Mouse (Mus musculus): ENCODE results near the gene Terf2. TPM values are rescaled to one million over a fixed set of nuclear protein-coding genes. Genes with fewer than 3 reads are reported as not detected.
"Not testable (repeated sequence)": the region's sequence is repeated elsewhere in the genome, so short reads cannot be mapped to it uniquely, and the experiment has no call there.

Gene Terf2
- total RNA-seq, 2 experiments from 2014 or later, result 38.2 to 39.6 TPM

GRCm38 (mm10) chr8:107117019-107117418, 20.7 kb upstream of the Terf2 start:
- intact Hi-C loops (cut with DNase I), result loop anchor here (10.0 kb wide), 1 partner anchor 88 kb away; no protein-coding TSS in a partner anchor

GRCm38 (mm10) chr8:107116023-107116422, 19.7 kb upstream of the Terf2 start:
- intact Hi-C loops (cut with DNase I), result loop anchor here (10.0 kb wide), 1 partner anchor 89 kb away; no protein-coding TSS in a partner anchor
- peak; percentile 77 to 79 for DNase-seq (ENCODE audit: extremely low spot score in 1 of 2, low spot score in 2 of 2)

More at GRCm38 (mm10) chr8:107117019-107117418, 20.7 kb upstream of the Terf2 start:
- DNase-seq (ENCODE audit: extremely low spot score in 1 of 2, low spot score in 2 of 2), result peak in 1 of 2 experiments; percentile 36

- intact Hi-C loops (cut with DNase I), result loop anchor here (2.0 to 10.0 kb wide), 2 partner anchors 90 to 210 kb away; no protein-coding TSS in a partner anchor
- DNase-seq (ENCODE audit: extremely low spot score in 1 of 2, low spot score in 2 of 2), result no peak
These were observed 18.6 kb upstream of the Terf2 start for GRCm38 (mm10) chr8:107115008-107115320.

- DNase-seq (ENCODE audit: extremely low spot score in 1 of 2, low spot score in 2 of 2), result no peak
- intact Hi-C loops (cut with DNase I), result loop anchor here (2.0 to 10.0 kb wide), 2 partner anchors 90 to 210 kb away; no protein-coding TSS in a partner anchor
These were observed 18.0 kb upstream of the Terf2 start for GRCm38 (mm10) chr8:107114150-107115007.

- DNase-seq (ENCODE audit: extremely low spot score in 1 of 2, low spot score in 2 of 2), result no peak
- intact Hi-C loops (cut with DNase I), result loop anchor here (10.0 kb wide), 1 partner anchor 92 kb away; no protein-coding TSS in a partner anchor
These were observed 16.9 kb upstream of the Terf2 start for GRCm38 (mm10) chr8:107113209-107113608.

GRCm38 (mm10) chr8:107111340-107112105, 15.2 kb upstream of the Terf2 start:
- intact Hi-C loops (cut with DNase I), result loop anchor here (10.0 kb wide), 1 partner anchor 93 kb away; no protein-coding TSS in a partner anchor
- DNase-seq (ENCODE audit: extremely low spot score in 1 of 2, low spot score in 2 of 2), result peak in 1 of 2 experiments; percentile 48

- no peak for DNase-seq (ENCODE audit: extremely low spot score in 1 of 2, low spot score in 2 of 2)
- intact Hi-C loops (cut with DNase I), result loop anchor here (10.0 kb wide), 1 partner anchor 94 kb away; no protein-coding TSS in a partner anchor
These were observed 14.4 kb upstream of the Terf2 start for GRCm38 (mm10) chr8:107110629-107111330.

GRCm38 (mm10) chr8:107109816-107110435, 13.6 kb upstream of the Terf2 start:
- DNase-seq (ENCODE audit: extremely low spot score in 1 of 2, low spot score in 2 of 2), result no peak
- intact Hi-C loops (cut with DNase I), result loop anchor here (10.0 kb wide), 2 partner anchors 95 to 475 kb away; partner anchors contain the start of gene Psmd7

GRCm38 (mm10) chr8:107108978-107109720, 12.8 kb upstream of the Terf2 start:
- no peak for DNase-seq (ENCODE audit: extremely low spot score in 1 of 2, low spot score in 2 of 2)
- intact Hi-C loops (cut with DNase I), result loop anchor here (10.0 kb wide), 1 partner anchor 476 kb away; the partner anchor contains the start of gene Psmd7

GRCm38 (mm10) chr8:107108089-107108488, 11.7 kb upstream of the Terf2 start:
- not testable (repeated sequence) for DNase-seq (ENCODE audit: extremely low spot score in 1 of 2, low spot score in 2 of 2)
- intact Hi-C loops (cut with DNase I), result loop anchor here (10.0 kb wide), 1 partner anchor 477 kb away; the partner anchor contains the start of gene Psmd7

- intact Hi-C loops (cut with DNase I), result loop anchor here (5.0 to 10.0 kb wide), 3 partner anchors 223 to 480 kb away; partner anchors contain the start of genes Nob1 and Psmd7
- peak in 1 of 2 experiments; percentile 80 for DNase-seq (ENCODE audit: extremely low spot score in 1 of 2, low spot score in 2 of 2)
These were observed 8.2 kb upstream of the Terf2 start for GRCm38 (mm10) chr8:107104547-107104946.

- intact Hi-C loops (cut with DNase I), result loop anchor here (5.0 to 10.0 kb wide), 3 partner anchors 227 to 484 kb away; partner anchors contain the start of genes Nob1 and Psmd7
- DNase-seq (ENCODE audit: extremely low spot score in 1 of 2, low spot score in 2 of 2), result no peak
These were observed 4.3 kb upstream of the Terf2 start for GRCm38 (mm10) chr8:107100635-107101034.

- peak in 1 of 2 experiments; percentile 21 for DNase-seq (ENCODE audit: extremely low spot score in 1 of 2, low spot score in 2 of 2)
- intact Hi-C loops (cut with DNase I), result no loop called here
These were observed 506 bp downstream of the Terf2 start for GRCm38 (mm10) chr8:107095717-107096365.

GRCm38 (mm10) chr8:107090531-107090930, 5.8 kb downstream of the Terf2 start:
- DNase-seq (ENCODE audit: extremely low spot score in 1 of 2, low spot score in 2 of 2), result no peak
- intact Hi-C loops (cut with DNase I), result no loop called here

- no peak for DNase-seq (ENCODE audit: extremely low spot score in 1 of 2, low spot score in 2 of 2)
- intact Hi-C loops (cut with DNase I), result no loop called here
These were observed 7.8 kb downstream of the Terf2 start for GRCm38 (mm10) chr8:107088526-107089063.

GRCm38 (mm10) chr8:107086018-107086417, 10.3 kb downstream of the Terf2 start:
- intact Hi-C loops (cut with DNase I), result no loop called here
- DNase-seq (ENCODE audit: extremely low spot score in 1 of 2, low spot score in 2 of 2), result no peak
